Mouse (Mus musculus) olfactory bulb, adult 2 months (tissue): ENCODE results near the gene Bank1. TPM values are rescaled to one million over a fixed set of nuclear protein-coding genes. Genes with fewer than 3 reads are reported as not detected.
"Not testable (repeated sequence)": the region's sequence is repeated elsewhere in the genome, so short reads cannot be mapped to it uniquely, and the experiment has no call there.

Experiments used
- H3K27ac ChIP-seq: fragments of 200-500 bp; 2 replicates; pipeline ENCODE4 v1.5.1; 2012; ENCODE audit warnings: low read depth, low read length; ENCODE audit not compliant: insufficient read depth
- H3K4me1 ChIP-seq: fragments of 200-500 bp; 2 replicates; pipeline ENCODE4 v1.6.1; 2012; ENCODE audit warnings: low read length; ENCODE audit not compliant: control insufficient read depth, insufficient read depth
- H3K4me3 ChIP-seq: fragments of 200-500 bp; 2 replicates; pipeline ENCODE4 v1.5.1; 2012; ENCODE audit warnings: mild to moderate bottlenecking, low read depth, low read length, moderate library complexity; ENCODE audit not compliant: insufficient read depth
- CTCF ChIP-seq: fragments of 200-500 bp; IDR thresholded peaks from 2 replicates; pipeline ENCODE4 v1.5.1; 2012; ENCODE audit warnings: low read depth, mild to moderate bottlenecking, low read length, moderate library complexity; ENCODE audit not compliant: insufficient read depth
- POLR2A ChIP-seq: fragments of 200-500 bp; IDR thresholded peaks from 2 replicates; pipeline ENCODE4 v1.6.1; 2012; ENCODE audit warnings: mild to moderate bottlenecking, low read depth, low read length, moderate library complexity; ENCODE audit not compliant: insufficient read depth
- WGBS: fragments of 180-500 bp; shearing (Covaris S2); methylation state at CpG from one replicate; pipeline ENCODE4 v1.1.7; 2018; 5-methylcytosine and 5-hydroxymethylcytosine counted together
- polyA plus RNA-seq: library from polyadenylated mRNA; stranded (reverse); fragments of >200 nt; gene quantifications from 2 replicates; pipeline ENCODE4 v1.2.4, GENCODE M21; 2012; ENCODE audit warnings: low replicate concordance; ENCODE audit not compliant: missing spikeins, insufficient read depth, insufficient read length

Gene Bank1
- polyA plus RNA-seq, 1 experiment, result not detected

DNA sequence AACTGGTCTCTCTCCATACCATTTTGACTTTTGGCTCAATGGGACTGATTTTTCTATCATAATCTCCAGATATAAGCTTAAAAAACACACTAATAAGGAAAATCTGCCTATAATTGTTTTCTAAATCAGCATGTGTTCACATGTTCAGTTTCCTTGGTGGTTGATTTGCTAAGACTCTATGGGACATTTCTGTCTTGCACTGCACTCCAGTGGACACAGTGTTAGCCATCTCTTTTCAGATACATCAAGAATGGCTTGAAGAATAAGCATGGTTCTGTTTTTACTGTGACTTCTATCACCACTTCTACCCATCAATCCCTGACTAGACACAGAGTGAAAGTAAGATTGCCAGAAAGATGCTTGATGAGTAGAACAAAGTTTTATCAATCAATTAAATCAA lies 4.2 kb upstream of the Bank1 start:
- Histone ChIP-seq H3K27ac (no peak overlapping the region), H3K4me1 (no peaks in the 10 kb centered on the region), H3K4me3 (no peak overlapping the region)
- TF ChIP-seq CTCF, result no peak
- no peak for TF ChIP-seq POLR2A

DNA sequence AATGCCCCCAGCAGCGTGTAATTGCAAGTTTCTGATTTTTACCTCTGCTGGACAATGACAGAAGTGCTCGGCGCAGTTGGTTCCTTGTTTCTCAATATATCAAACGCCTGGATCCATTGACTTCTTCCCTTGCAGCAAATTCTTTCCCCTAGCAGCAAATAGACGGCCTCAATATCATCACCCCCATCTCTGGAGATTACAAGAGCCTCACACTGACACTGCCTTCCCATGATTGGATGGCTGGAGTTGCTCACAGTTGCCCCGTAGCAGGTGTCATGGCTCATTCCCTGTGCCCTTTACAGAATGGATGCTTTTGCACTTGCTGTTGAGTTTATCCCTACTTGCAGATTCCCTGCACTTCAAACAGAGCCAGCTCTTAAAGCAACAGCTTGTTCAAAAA lies 3.3 kb upstream of the Bank1 start:
- Histone ChIP-seq H3K4me1 (no peaks in the 10 kb centered on the region), H3K4me3 (no peak overlapping the region), H3K27ac (no peak overlapping the region)
- WGBS, result 65% methylated on average over 6 of the region's 6 CpGs
- TF ChIP-seq POLR2A (no peak), CTCF (no peak)

DNA sequence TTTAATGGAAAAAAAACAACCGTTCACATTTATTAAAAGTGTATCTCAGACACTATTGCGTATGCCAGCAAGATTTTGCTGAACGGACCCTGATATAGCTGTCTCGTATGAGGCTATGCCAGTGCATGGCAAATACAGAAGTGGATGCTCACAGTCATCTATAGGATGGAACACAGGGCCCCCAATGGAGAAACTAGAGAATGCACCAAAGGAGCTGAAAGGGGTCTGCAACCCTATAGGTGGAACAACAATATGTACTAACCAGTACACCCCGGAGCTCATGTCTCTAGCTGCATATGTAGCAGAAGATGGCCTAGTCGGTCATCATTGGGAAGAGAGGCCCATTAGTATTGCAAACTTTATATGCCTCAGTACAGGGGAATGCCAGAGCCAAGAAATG lies 1.1 kb downstream of the Bank1 start:
- not testable (repeated sequence) for H3K4me3 ChIP-seq, H3K4me1 ChIP-seq, H3K27ac ChIP-seq
- WGBS, result 97% methylated on average over 6 of the region's 6 CpGs

DNA sequence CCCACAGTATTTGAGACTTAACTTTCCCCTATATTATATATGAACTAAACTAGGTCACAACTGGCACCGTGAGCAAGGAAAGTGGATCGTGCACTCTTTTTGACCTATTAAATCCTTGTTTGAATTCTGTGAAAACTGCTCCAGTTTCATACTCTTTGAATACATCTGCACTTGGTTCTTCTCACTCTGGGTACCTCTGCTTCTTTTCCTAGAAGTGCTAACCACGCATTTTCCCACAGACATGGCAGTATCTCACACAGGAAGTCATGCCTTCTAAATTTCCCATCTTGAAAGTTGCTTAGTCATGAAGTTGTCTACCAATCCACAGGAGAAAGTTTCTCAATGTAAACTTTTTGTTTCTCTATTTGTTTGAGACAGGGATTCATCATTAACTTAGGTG lies 3.9 kb downstream of the Bank1 start:
- 92% methylated on average over 3 of the region's 3 CpGs for WGBS
- Histone ChIP-seq H3K4me3 (no peak overlapping the region), H3K27ac (no peak overlapping the region), H3K4me1 (no peaks in the 10 kb centered on the region)
- no peak for TF ChIP-seq POLR2A
- no peak for TF ChIP-seq CTCF

DNA sequence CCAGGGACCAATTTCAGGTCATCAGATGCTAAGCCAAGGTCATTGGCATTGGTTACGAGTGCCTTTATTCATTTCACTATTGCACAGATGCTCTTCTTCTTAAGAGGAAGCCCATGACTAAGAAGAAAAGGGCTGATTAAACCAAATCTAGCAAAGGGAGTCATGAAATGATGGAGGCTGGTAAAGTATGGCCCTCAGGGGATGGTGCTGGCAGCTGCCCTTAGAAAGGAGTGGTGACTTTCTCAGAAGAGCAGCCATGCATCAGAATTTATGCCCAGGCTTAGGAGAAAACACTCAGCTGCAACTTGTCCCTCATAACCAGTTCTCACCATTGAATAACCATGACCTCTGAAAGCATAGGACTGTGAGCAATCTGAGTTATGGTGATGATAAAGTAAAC lies 17.4 kb downstream of the Bank1 start:
- no peak overlapping the region for H3K4me3 ChIP-seq
- TF ChIP-seq CTCF (no peak), POLR2A (no peak)
- WGBS, result 76% methylated on average over 1 of the region's 1 CpGs
- no peak overlapping the region for H3K27ac ChIP-seq
- no peaks in the 10 kb centered on the region for H3K4me1 ChIP-seq

DNA sequence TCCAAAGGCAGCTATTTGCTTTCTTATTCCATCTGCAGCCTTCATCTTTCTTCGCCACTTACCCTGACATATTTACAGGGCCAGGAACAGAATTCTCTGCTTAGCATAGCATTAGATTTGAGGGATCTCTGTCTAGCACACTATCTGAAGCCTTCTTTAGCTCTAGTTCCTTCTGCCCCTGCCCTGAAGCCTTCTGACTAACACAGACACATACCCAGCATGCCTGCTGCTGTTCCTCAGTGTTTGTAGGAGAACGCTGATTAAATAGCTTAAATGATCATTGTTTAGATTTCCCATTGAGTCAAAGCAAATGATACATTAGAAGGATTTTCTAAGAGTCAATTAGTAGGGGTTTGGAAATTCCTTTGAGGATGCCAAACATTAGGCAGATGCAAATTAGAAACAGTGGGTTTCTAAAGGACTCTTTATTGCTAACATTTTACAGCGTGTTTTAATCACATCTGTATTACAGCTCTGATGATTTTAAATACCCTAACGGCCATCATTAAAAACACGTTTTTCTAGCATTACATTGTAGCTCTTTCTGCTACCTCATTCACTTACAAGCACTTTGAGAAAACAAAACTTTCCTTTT lies 19.2 kb downstream of the Bank1 start:
- no peak overlapping the region for H3K4me3 ChIP-seq
- H3K27ac ChIP-seq, result no peak overlapping the region
- 37% methylated on average over 5 of the region's 5 CpGs for WGBS

DNA sequence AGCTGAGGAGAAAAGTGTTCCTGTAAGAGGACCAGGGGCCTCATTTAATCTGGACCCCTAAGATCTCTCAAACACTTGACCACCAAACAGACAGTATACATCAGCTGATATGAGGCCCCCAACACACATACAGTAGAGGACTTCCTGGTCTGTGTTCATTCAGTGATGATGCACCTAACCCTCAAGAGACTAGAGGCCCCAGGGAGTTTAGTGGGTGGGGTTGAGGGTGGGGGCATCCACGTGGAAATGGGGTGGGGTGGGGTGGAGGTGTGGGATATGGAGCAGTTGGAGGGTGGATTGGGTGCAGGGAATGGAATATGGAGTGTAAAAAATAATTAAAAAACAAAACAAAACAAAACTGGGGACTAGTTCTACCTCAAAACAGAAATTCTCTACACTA lies 23.3 kb downstream of the Bank1 start:
- Histone ChIP-seq H3K27ac (no peak overlapping the region), H3K4me1 (no peaks in the 10 kb centered on the region), H3K4me3 (no peak overlapping the region)
- 20% methylated on average over 1 of the region's 1 CpGs for WGBS
- TF ChIP-seq CTCF (no peak), POLR2A (no peak)

More for the DNA sequence above, 19.2 kb downstream of the Bank1 start:
- H3K4me1 ChIP-seq, result no peaks in the 10 kb centered on the region
- TF ChIP-seq CTCF, result no peak
- TF ChIP-seq POLR2A, result no peak

DNA sequence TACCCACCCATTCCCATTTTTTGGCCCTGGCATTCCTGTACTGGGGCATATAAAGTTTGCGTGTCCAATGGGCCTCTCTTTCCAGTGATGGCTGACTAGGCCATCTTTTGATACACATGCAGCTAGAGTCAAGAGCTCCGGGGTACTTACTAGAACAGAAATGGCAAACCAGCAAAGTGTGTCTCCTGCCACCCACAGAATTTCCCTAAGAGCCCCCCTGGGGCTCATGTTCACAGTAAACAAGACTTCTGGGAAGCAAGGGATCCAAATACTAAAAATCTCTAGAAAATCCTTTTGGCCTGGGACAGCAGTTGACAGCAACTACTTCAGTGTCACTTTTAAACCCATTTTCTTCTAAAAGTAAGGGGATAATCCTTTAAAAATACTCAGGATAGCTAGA lies 25.1 kb downstream of the Bank1 start:
- 92% methylated on average over 2 of the region's 2 CpGs for WGBS
- H3K4me3 ChIP-seq, H3K27ac ChIP-seq, H3K4me1 ChIP-seq: not testable (repeated sequence)

DNA sequence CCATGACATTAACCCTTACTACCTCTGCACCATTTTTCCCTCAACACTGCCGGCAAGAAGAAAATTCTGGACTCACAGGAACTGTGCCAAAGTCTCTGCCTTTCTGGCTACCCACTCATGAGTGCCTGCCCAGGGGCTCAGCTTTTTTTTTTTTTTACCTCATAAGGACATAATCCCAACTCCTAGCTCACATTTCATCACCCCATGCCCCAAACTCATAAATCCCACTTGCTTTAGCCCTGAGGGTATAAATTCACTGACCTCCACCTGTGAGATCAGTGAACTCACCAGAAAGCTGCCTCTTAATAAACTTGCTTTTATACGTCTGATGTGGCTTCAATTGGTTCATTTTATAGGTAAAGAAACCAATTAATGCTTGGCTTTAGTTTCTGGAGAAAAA lies 28.5 kb downstream of the Bank1 start:
- WGBS, result 82% methylated on average over 2 of the region's 2 CpGs
- no peaks in the 10 kb centered on the region for H3K4me1 ChIP-seq
- TF ChIP-seq CTCF (no peak), POLR2A (no peak)
- H3K4me3 ChIP-seq, result no peak overlapping the region
- no peak overlapping the region for H3K27ac ChIP-seq

DNA sequence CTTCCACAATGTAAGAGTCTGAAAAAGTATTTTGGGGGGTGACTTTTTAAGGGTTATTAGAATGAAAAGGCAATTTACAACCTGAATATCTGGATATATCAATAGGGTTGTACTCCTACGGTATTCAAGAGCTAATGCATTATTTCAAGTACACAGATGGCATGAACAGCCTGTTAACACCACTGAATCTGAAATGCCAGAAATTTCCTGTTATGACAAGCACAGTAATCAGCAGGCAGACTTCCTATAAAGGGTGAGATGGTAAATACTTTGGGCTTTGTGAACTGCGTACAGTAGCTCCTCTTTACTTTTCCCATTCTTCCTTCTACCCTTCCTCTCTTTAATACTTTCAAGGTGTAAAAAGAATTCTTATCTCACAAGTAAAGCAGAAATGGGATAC lies 30.6 kb downstream of the Bank1 start:
- no peaks in the 10 kb centered on the region for H3K4me1 ChIP-seq
- H3K4me3 ChIP-seq, result no peak overlapping the region
- 88% methylated on average over 2 of the region's 2 CpGs for WGBS
- TF ChIP-seq POLR2A, result no peak
- TF ChIP-seq CTCF, result no peak
- no peak overlapping the region for H3K27ac ChIP-seq
